19 mouse cellular contexts compared by ENCODE assay signal in the genomic region with DNA sequence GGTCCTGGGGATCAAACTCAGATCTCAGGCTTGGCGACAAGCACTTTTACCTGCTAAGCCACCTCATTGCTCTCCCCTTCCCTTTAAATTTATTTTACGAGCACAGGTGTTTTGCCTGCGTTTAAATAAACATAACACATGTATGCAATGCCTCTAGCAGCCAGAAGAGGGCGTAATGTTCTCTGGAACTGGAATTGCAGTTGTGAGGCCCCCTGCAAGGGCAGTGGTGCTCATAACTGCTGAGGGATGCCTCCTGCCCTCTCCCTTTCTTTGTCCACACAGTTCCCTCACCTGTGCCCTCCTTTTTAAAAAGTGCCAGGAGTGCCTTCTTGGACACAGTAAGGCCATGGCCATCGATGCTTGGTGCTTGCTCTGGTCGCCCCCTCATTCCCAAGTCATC. TPM values are rescaled to one million over a fixed set of nuclear protein-coding genes. Genes with fewer than 3 reads are reported as not detected.
DNase-seq lines count a peak whose midpoint lies in the region; ATAC-seq and TF ChIP-seq lines count a peak whose summit lies in the region.
"Had no signal": no experiment of that assay in that cellular context is flagged by ENCODE, and none has a peak within 500 bp of the region (broad histone marks: within the 10 kb centered on the region; RNA-seq: fewer than 3 reads in every experiment).

No protein-coding gene starts in this region.

- DNase-seq in heart, postnatal 0 days (ENCODE audit: low spot score) = no peak
- DNase-seq in heart, embryonic 10.5 days (ENCODE audit: low spot score) = no peak
- peak; percentile 23 for DNase-seq in lung, postnatal 0 days (ENCODE audit: low spot score)
- no peak for DNase-seq in lung, adult 18-20 months
- no peak for DNase-seq in G1E (ENCODE audit: low spot score)
- DNase-seq in lung, postnatal 36 days = peak; percentile 22
- DNase-seq in right cerebral cortex, postnatal 10 days (ENCODE audit: low spot score in 2 of 2) = no peak
- DNase-seq in right cerebral cortex, adult 18-20 months = no peak
- DNase-seq: adrenal gland, adult 8-10 months; cerebellum, adult 18-20 months; kidney, adult 11 months; layer of hippocampus, adult 9-11 months; right cerebral cortex, postnatal 14 days had no signal

- H3K9me3 ChIP-seq in heart, postnatal 0 days (replicated peaks; ENCODE audit: control insufficient read depth, low read length) = no peaks in the 10 kb centered on the region
- H3K9me3 ChIP-seq in heart, embryonic 10.5 days = no peaks in the 10 kb centered on the region
- H3K9me3 ChIP-seq in lung, postnatal 0 days (ENCODE audit: low read length) = no peaks in the 10 kb centered on the region
- H3K9me3 ChIP-seq in G1E (replicated peaks) = no peaks in the 10 kb centered on the region
- H3K9me3 ChIP-seq: embryonic facial prominence, embryonic 13.5 days; heart, embryonic 12.5 days; limb, embryonic 15.5 days; neural tube, embryonic 12.5 days had no signal

- no peak for TF ChIP-seq EP300 in heart, postnatal 0 days (IDR thresholded peaks at IDR 0.05; ENCODE audit: low read depth)
- no peak for TF ChIP-seq EP300 in lung, postnatal 0 days (IDR thresholded peaks at IDR 0.05)

- peaks cover 23% of the 10 kb centered on the region for H3K4me1 ChIP-seq in heart, postnatal 0 days (ENCODE audit: control insufficient read depth, insufficient read depth)
- H3K4me1 ChIP-seq in heart, embryonic 10.5 days = peaks cover 43% of the 10 kb centered on the region
- peaks cover 12% of the 10 kb centered on the region for H3K4me1 ChIP-seq in lung, postnatal 0 days (ENCODE audit: insufficient read depth, low read depth, low read length)
- H3K4me1 ChIP-seq in G1E (ENCODE audit: insufficient read depth, low read depth, low read length) = peaks cover under 1% of the 10 kb centered on the region; the same call in 1 of the 2 replicates

- H3K4me3 ChIP-seq in heart, postnatal 0 days (ENCODE audit: low read depth, low read length) = no peak overlapping the region
- no peak overlapping the region for H3K4me3 ChIP-seq in heart, embryonic 10.5 days
- no peak overlapping the region for H3K4me3 ChIP-seq in lung, postnatal 0 days (ENCODE audit: low read depth, low read length)
- no peak overlapping the region for H3K4me3 ChIP-seq in G1E (ENCODE audit: low read depth, low read length)
- H3K4me3 ChIP-seq: embryonic facial prominence, embryonic 13.5 days; heart, embryonic 12.5 days; limb, embryonic 15.5 days; neural tube, embryonic 12.5 days had no signal

- 67% methylated on average over 6 of the region's 6 CpGs for WGBS in heart, postnatal 0 days
- 64% methylated on average over 6 of the region's 6 CpGs for WGBS in heart, embryonic 10.5 days
- 68% methylated on average over 6 of the region's 6 CpGs for WGBS in lung, postnatal 0 days

- no peak overlapping the region for H3K4me2 ChIP-seq in heart, postnatal 0 days (ENCODE audit: low read depth, low read length)
- no peak overlapping the region for H3K4me2 ChIP-seq in lung, postnatal 0 days (replicated peaks; ENCODE audit: low read depth, low read length)
- H3K4me2 ChIP-seq: embryonic facial prominence, embryonic 13.5 days; heart, embryonic 12.5 days; limb, embryonic 15.5 days; midbrain, embryonic 11.5 days; neural tube, embryonic 12.5 days had no signal

- ATAC-seq in heart, postnatal 0 days (ENCODE audit: insufficient read depth, low read depth) = no peak
- no peak for ATAC-seq in lung, postnatal 0 days
- ATAC-seq in G1E (ENCODE audit: extremely low read depth, insufficient number of reproducible peaks, low FRiP score, poor library complexity, severe bottlenecking) = no peak
- ATAC-seq: forebrain, embryonic 16.5 days had no signal

- no peak overlapping the region for H3K9ac ChIP-seq in heart, postnatal 0 days (replicated peaks; ENCODE audit: low read depth, low read length)
- H3K9ac ChIP-seq in lung, postnatal 0 days (replicated peaks; ENCODE audit: low read depth) = no peak overlapping the region
- H3K9ac ChIP-seq: limb, embryonic 15.5 days had no signal

- no peak overlapping the region for H3K27ac ChIP-seq in heart, postnatal 0 days (ENCODE audit: low read depth)
- H3K27ac ChIP-seq in heart, embryonic 10.5 days = no peak overlapping the region
- no peak overlapping the region for H3K27ac ChIP-seq in lung, postnatal 0 days (ENCODE audit: low read length)
- H3K27ac ChIP-seq: limb, embryonic 15.5 days had no signal

- H3K36me3 ChIP-seq in heart, postnatal 0 days (replicated peaks; ENCODE audit: control insufficient read depth, insufficient read depth, low read length) = peaks cover 8% of the 10 kb centered on the region
- peaks cover 15% of the 10 kb centered on the region for H3K36me3 ChIP-seq in heart, embryonic 10.5 days
- H3K36me3 ChIP-seq in lung, postnatal 0 days (ENCODE audit: insufficient read depth, low read length) = 0 out of 2 replicates have a peak, but pooled peaks cover 4% of the 10 kb centered on the region
- H3K36me3 ChIP-seq in G1E (replicated peaks) = no peaks in the 10 kb centered on the region
- H3K36me3 ChIP-seq: embryonic facial prominence, embryonic 13.5 days; limb, embryonic 15.5 days had no signal

- peak; percentile 52 for TF ChIP-seq CTCF in heart, postnatal 0 days (IDR thresholded peaks at IDR 0.05; ENCODE audit: low read depth)
- TF ChIP-seq CTCF in lung, postnatal 0 days (IDR thresholded peaks at IDR 0.05) = peak; percentile 73
- peak; percentile 58 for TF ChIP-seq CTCF in G1E (IDR thresholded peaks at IDR 0.05; ENCODE audit: low read depth, low read length)

- no peaks in the 10 kb centered on the region for H3K27me3 ChIP-seq in heart, postnatal 0 days (ENCODE audit: control insufficient read depth, insufficient read depth, low read length)
- no peaks in the 10 kb centered on the region for H3K27me3 ChIP-seq in heart, embryonic 10.5 days (ENCODE audit: insufficient read depth, poor library complexity, severe bottlenecking)
- H3K27me3 ChIP-seq in lung, postnatal 0 days (replicated peaks; ENCODE audit: insufficient read depth, low read length) = no peaks in the 10 kb centered on the region
- H3K27me3 ChIP-seq in G1E (ENCODE audit: insufficient read depth, low read length) = peaks cover 45% of the 10 kb centered on the region
- H3K27me3 ChIP-seq: embryonic facial prominence, embryonic 13.5 days; heart, embryonic 12.5 days; limb, embryonic 15.5 days; neural tube, embryonic 12.5 days had no signal

RNA-seq across cellular contexts. Expression of gene Klhl35, which starts 21.8 kb away (rescaled TPM):
- 0.73 and 1.6 TPM in 2 replicates for total RNA-seq in heart, postnatal 0 days (2014; rRNA removed; ENCODE audit: low replicate concordance)
- 0.59 and 0.75 TPM in 2 replicates for polyA plus RNA-seq in heart, postnatal 0 days (2015; fragmentation: Nextera tagmentation; extraction: Ambion mirVana)
- polyA plus RNA-seq in heart, embryonic 10.5 days (2016; fragmentation: Nextera tagmentation; extraction: Ambion mirVana) = 0.52 and 1.1 TPM in 2 replicates
- polyA plus RNA-seq in lung, postnatal 0 days (2015; fragmentation: Nextera tagmentation; extraction: Ambion mirVana) = 1.2 and 1.8 TPM in 2 replicates
- not detected in 2 replicates for total RNA-seq in G1E (2014; fragmentation: Nextera tagmentation)
- total RNA-seq in G1E (2017) = not detected in 2 replicates
- not detected in 2 replicates for polyA plus RNA-seq in G1E (2012)

RNA-seq across cellular contexts. Expression of gene Rps3, which starts 39.5 kb away (rescaled TPM):
- 804 and 987 TPM in 2 replicates for total RNA-seq in heart, postnatal 0 days (2014; rRNA removed; ENCODE audit: low replicate concordance)
- 439 and 463 TPM in 2 replicates for polyA plus RNA-seq in heart, postnatal 0 days (2015; fragmentation: Nextera tagmentation; extraction: Ambion mirVana)
- polyA plus RNA-seq in heart, embryonic 10.5 days (2016; fragmentation: Nextera tagmentation; extraction: Ambion mirVana) = 517 and 596 TPM in 2 replicates
- 594 and 625 TPM in 2 replicates for polyA plus RNA-seq in lung, postnatal 0 days (2015; fragmentation: Nextera tagmentation; extraction: Ambion mirVana)
- total RNA-seq in G1E (2014; fragmentation: Nextera tagmentation) (437 and 482 TPM in 2 replicates), G1E (2017) (2,538 and 2,989 TPM in 2 replicates)
- 399 and 541 TPM in 2 replicates for polyA plus RNA-seq in G1E (2012)

Comparison
In these comparisons a context has a peak if more than half of its experiments do, and no peak if none do; other contexts are left out.
1. DNase-seq: peak in lung, postnatal 0 days (single experiment) and lung, postnatal 36 days (single experiment); none in heart, postnatal 0 days (single experiment), heart, embryonic 10.5 days (single experiment), lung, adult 18-20 months (0 of 2), G1E (single experiment), right cerebral cortex, postnatal 10 days (0 of 2) and right cerebral cortex, adult 18-20 months (single experiment).
2. Peak in every context shown above with its lines, with median percentiles within 50 percentile points of each other: CTCF ChIP-seq.